Mouse (Mus musculus) limb, embryonic 14.5 days (tissue): ENCODE measurements around the gene Ampd2. TPM values are rescaled to one million over a fixed set of nuclear protein-coding genes. Genes with fewer than 3 reads are reported as not detected.

Experiments
- ATAC-seq: fragments of 200-750 bp; cut with Nextera tagmentation; 2 replicates; pipeline ENCODE4 v1.8.0; 2017; ENCODE audit warnings: low read depth, moderate number of reproducible peaks, moderate TSS enrichment; ENCODE audit not compliant: low FRiP score
- DNase-seq: peaks from one replicate; pipeline ENCODE4 v3.0.0-alpha.2; 2015; ENCODE audit warnings: low spot score
- H3K27ac ChIP-seq: fragments of 300-500 bp; sonication (generic); replicated peaks from 2 replicates; pipeline ENCODE4 v1.5.1; 2014; ENCODE audit warnings: low read depth, mild to moderate bottlenecking, low read length, moderate library complexity, mixed read lengths
- H3K27me3 ChIP-seq: fragments of 300-500 bp; sonication (generic); 2 replicates; pipeline ENCODE4 v1.6.1; 2014; ENCODE audit warnings: low read length, mixed read lengths; ENCODE audit not compliant: control insufficient read depth, insufficient read depth
- H3K36me3 ChIP-seq: fragments of 300-500 bp; sonication (generic); 2 replicates; pipeline ENCODE4 v1.6.1; 2014; ENCODE audit warnings: mild to moderate bottlenecking, low read length, moderate library complexity, mixed read lengths; ENCODE audit not compliant: control insufficient read depth, insufficient read depth
- H3K4me1 ChIP-seq: fragments of 300-500 bp; sonication (generic); 2 replicates; pipeline ENCODE4 v1.6.1; 2014; ENCODE audit warnings: antibody characterized with exemption, low read length, mixed read lengths; ENCODE audit not compliant: control insufficient read depth, insufficient read depth
- H3K4me2 ChIP-seq: fragments of 300-500 bp; sonication (generic); replicated peaks from 2 replicates; pipeline ENCODE4 v1.6.1; 2014; ENCODE audit warnings: low read depth, mild to moderate bottlenecking, low read length, moderate library complexity; ENCODE audit not compliant: severe bottlenecking
- H3K4me3 ChIP-seq: fragments of 300-500 bp; sonication (generic); replicated peaks from 2 replicates; pipeline ENCODE4 v1.5.1; 2014; ENCODE audit warnings: low read length
- H3K9ac ChIP-seq: fragments of 300-500 bp; sonication (generic); 2 replicates; pipeline ENCODE4 v1.6.1; 2014; ENCODE audit warnings: mild to moderate bottlenecking, low read depth, low read length, moderate library complexity; ENCODE audit not compliant: severe bottlenecking
- H3K9me3 ChIP-seq: fragments of 300-500 bp; sonication (generic); 2 replicates; pipeline ENCODE4 v1.6.1; 2016; ENCODE audit warnings: low read length; ENCODE audit not compliant: control insufficient read depth
- POLR2A ChIP-seq: fragments of 200-500 bp; IDR thresholded peaks from 2 replicates; pipeline ENCODE4 v1.8.0; 2012; ENCODE audit warnings: inconsistent platforms, mild to moderate bottlenecking, moderate library complexity, borderline replicate concordance; ENCODE audit not compliant: insufficient read depth, insufficient read length; ENCODE audit errors: extremely low read depth
- WGBS: fragments of 180-500 bp; shearing (Covaris S2); extraction: QIAGEN DNeasy Blood & Tissue Kit; methylation state at CpG from one replicate; pipeline ENCODE4 v1.1.7; 2014; 5-methylcytosine and 5-hydroxymethylcytosine counted together
- polyA plus RNA-seq, 2 experiments: library from polyadenylated mRNA; depleted of rRNA in 1 of 2; stranded (reverse) in 1 of 2; unstranded in 1 of 2; fragments of >200 nt; fragmentation: Nextera tagmentation in 1 of 2; extraction: Ambion mirVana in 1 of 2; gene quantifications; 2 replicates each; pipeline versions ENCODE4 v1.2.1 to v1.2.3; 2012 to 2014

Ampd2 gene
- polyA plus RNA-seq, 2 experiments, result 35.8 to 116 TPM

DNA sequence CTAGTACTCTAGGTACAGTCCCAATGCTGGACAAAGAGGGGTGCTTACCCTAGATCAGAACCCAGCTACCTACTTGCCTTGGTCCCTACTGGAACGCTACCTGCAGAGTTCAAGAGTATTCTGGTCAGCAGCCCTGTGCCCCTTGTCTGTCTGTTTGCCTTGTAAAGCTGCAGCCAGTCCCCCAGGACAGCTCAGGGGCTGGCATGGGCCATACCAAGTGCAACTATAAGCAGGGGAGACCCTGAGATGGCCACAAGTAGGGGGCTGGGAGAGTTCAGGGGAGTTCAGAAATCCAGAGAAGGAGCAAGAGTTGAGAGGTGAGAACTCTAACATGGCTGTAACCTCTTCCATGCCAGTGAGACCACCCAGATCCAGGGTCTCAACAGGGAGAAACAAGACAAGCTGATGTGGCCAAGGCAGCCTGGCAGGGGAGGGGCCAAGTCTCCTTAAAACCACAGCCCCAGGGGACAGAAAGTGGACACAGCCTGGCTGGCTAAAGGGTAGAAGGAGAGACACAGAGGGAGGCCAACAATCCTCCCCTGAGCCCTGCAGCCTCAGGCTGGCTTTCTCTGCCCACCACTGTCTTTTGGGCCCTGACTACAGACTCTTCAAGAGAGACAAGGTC is 4.1 kb downstream of the Ampd2 start:
- WGBS, result 50% methylated on average over 1 of the region's 1 CpGs
- Histone ChIP-seq H3K4me3 (no peak overlapping the region), H3K36me3 (peaks cover 32% of the 10 kb centered on the region), H3K27ac (0 out of 2 replicates have a peak overlapping the region, but pooled peaks have one; percentile 41), H3K4me1 (peaks cover 36% of the 10 kb centered on the region), H3K9me3 (no peaks in the 10 kb centered on the region), H3K4me2 (0 out of 2 replicates have a peak overlapping the region, but pooled peaks have one; percentile 5), H3K9ac (peak overlapping the region; percentile 34; the same call in 1 of the 2 replicates), H3K27me3 (no peaks in the 10 kb centered on the region)
- no peak for ATAC-seq
- no peak for DNase-seq
- no peak for TF ChIP-seq POLR2A

DNA sequence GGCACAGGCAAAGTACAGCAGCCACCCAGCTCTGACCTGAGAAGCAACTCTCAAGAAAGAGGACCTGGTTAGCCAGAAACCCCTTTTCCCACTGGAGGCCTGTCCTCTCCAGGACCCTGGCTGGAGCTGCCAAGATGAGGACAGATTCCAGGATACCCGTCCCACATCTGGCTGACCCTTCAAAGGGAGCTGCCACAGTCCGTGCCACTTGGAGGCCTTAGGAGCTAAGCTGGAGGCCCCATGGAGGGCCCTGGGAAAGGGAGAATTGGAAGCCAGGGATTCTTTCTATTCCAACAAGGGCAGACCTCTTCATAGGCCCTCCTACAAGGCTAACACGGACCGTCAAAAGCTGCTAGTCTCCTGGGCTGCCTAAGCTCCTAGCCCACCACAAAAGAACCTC is 4.8 kb downstream of the Ampd2 start:
- H3K4me2 ChIP-seq, result no peak overlapping the region
- DNase-seq (no peak), ATAC-seq (no peak)
- peaks cover 30% of the 10 kb centered on the region for H3K4me1 ChIP-seq
- TF ChIP-seq POLR2A, result no peak
- H3K9ac ChIP-seq, result no peak overlapping the region
- H3K36me3 ChIP-seq, result peaks cover 38% of the 10 kb centered on the region
- H3K4me3 ChIP-seq, result no peak overlapping the region
- H3K27me3 ChIP-seq, result no peaks in the 10 kb centered on the region
- 72% methylated on average over 4 of the region's 4 CpGs for WGBS
- H3K9me3 ChIP-seq, result no peaks in the 10 kb centered on the region
- peak overlapping the region; percentile 41; the same call in 1 of the 2 replicates for H3K27ac ChIP-seq

DNA sequence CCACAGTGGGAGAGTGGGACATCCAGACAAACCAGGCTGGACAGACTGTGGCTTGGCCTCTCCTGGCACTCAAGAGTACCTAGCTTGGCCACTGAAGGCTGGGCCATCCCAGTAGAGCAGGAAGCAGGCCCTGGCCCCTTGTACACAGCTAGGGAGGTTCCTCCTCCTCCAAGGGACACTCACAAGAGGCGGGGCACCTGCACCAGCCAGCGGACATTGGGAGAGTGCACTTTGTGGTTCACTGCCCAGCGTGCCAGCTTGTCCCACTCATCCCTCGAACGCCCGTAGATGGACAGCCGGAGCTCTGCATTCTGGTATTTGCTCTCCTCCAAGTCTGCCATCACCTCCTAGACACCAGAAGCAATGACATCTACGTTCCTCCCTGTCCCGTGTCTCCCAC is 9.6 kb downstream of the Ampd2 start:
- Histone ChIP-seq H3K36me3 (peaks cover 75% of the 10 kb centered on the region), H3K4me3 (no peak overlapping the region), H3K9me3 (no peaks in the 10 kb centered on the region), H3K27me3 (no peaks in the 10 kb centered on the region), H3K9ac (no peak overlapping the region), H3K4me2 (no peak overlapping the region), H3K27ac (no peak overlapping the region), H3K4me1 (peaks cover 2% of the 10 kb centered on the region; the same call in 1 of the 2 replicates)
- ATAC-seq (no peak), DNase-seq (no peak)
- TF ChIP-seq POLR2A, result no peak
- WGBS, result 92% methylated on average over 8 of the region's 9 CpGs

DNA sequence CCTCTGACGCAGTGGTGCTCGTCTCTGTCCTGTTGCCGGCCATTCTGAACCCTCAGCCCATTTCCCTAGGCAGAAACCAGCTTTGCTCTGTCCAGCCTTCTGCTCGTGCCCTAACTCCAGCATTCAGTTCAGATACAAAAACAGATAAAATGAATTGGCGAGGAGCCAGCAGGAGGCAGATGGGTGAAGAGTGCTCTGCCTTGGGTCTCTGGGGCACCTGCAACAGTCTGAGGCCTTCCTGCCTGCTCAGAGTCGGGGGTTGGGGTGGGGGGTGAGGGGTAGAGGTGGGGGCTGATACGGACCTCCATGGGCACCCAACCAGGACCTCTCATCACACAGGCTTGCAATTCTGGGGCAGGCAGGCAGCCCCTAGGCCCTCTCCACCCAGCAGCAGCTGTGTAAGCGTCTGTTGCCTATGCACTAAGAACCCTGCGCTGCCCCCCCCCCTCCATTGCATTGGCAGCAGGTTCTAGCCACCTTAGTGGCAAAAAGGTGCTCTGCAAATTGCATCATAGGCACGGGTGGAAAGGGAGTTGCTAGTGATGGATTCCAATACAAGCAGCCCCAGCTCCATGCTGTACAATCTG is 13.4 kb downstream of the Ampd2 start:
- 75% methylated on average over 10 of the region's 10 CpGs for WGBS
- Histone ChIP-seq H3K4me1 (no peaks in the 10 kb centered on the region), H3K4me2 (no peak overlapping the region), H3K27me3 (no peaks in the 10 kb centered on the region), H3K4me3 (no peak overlapping the region), H3K9me3 (no peaks in the 10 kb centered on the region), H3K9ac (no peak overlapping the region), H3K36me3 (peaks cover 52% of the 10 kb centered on the region), H3K27ac (no peak overlapping the region)
- ATAC-seq, result no peak
- DNase-seq, result no peak
- TF ChIP-seq POLR2A, result no peak

DNA sequence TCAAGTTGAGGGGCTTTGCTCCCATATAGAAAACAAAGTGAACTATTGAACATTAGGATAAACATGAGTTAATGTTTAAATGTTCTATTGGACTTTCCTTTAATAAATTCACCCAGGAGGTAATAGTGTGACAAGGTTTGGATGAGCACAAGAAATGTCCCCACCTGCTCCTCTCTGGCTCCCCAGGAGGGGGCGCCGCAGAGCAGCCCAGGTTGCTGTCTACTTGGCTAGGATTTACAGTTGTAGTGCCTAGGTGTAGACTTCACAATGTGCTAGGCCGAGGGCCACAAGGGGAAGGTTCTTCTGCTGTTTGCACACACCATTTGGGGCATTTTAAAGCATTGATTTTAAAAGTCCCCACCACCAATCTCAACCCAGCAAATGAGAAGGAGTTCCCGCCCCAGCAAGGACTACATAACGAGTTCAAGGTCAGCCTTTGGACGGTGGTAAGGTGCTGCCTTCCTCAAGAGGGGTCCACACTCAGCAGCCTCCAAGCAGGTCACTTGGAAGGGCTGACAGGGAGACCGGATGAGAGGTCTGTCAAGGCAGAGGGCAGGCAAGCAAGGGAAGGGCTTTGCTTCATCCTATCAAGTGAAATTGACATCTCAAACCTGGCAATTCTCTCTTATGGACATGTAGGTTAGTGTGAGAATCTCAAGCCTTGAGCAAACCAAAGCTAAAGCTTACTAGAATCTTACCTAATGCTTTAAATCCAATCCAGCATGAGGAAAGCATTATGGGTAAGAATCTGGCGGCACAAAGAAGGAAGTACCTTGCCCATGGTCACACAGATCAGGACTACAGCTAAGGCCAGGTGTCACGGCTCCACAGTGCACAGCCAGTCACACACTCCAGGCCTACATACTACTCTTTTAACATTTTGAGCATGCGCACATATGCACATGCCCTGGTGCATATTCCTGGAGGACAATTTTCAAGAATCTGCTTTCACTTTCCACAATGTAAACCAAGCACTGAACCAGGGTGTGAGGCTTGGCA is 15.9 kb downstream of the Ampd2 start:
- Histone ChIP-seq H3K4me2 (no peak overlapping the region), H3K27ac (no peak overlapping the region), H3K9ac (no peak overlapping the region), H3K4me3 (no peak overlapping the region), H3K4me1 (no peaks in the 10 kb centered on the region), H3K36me3 (peaks cover 28% of the 10 kb centered on the region), H3K9me3 (no peaks in the 10 kb centered on the region), H3K27me3 (no peaks in the 10 kb centered on the region)
- DNase-seq, result peak; percentile 15
- 60% methylated on average over 10 of the region's 10 CpGs for WGBS
- no peak for TF ChIP-seq POLR2A
- peak; percentile 45; the same call in 1 of the 2 replicates for ATAC-seq
